Mouse (Mus musculus) myocyte (in vitro differentiated cells): ENCODE data around the gene Grk5.

Source experiments
- CEBPB ChIP-seq: IDR thresholded peaks from 2 replicates; pipeline ENCODE4 v1.6.1; 2011; ENCODE audit warnings: mild to moderate bottlenecking, moderate library complexity; ENCODE audit not compliant: poor library complexity, insufficient read depth, severe bottlenecking
- MYOD1 ChIP-seq, 3 experiments: IDR thresholded peaks; one replicate each; pipeline ENCODE4 v1.6.1; 2011; ENCODE audit warnings: control low read depth in 2 of 3, low read depth in 2 of 3, mild to moderate bottlenecking in 2 of 3, moderate library complexity in 1 of 3; ENCODE audit not compliant: insufficient read length in 2 of 3, control insufficient read depth in 1 of 3
- POLR2A ChIP-seq: IDR thresholded peaks from one replicate; pipeline ENCODE4 v1.6.1; 2011; ENCODE audit warnings: low read depth, mild to moderate bottlenecking, control low read depth, moderate library complexity; ENCODE audit not compliant: insufficient read length
- SRF ChIP-seq: IDR thresholded peaks from one replicate; pipeline ENCODE4 v1.6.1; 2011; ENCODE audit warnings: low read depth; ENCODE audit not compliant: control insufficient read depth, insufficient read length
- TCF3 ChIP-seq: IDR thresholded peaks from one replicate; pipeline ENCODE4 v1.6.1; 2011; ENCODE audit warnings: low read depth, control low read depth; ENCODE audit not compliant: insufficient read length
- USF1 ChIP-seq: IDR thresholded peaks from one replicate; pipeline ENCODE4 v1.6.1; 2011; ENCODE audit warnings: low read depth, mild to moderate bottlenecking, control low read depth, moderate library complexity

GRCm38 (mm10) chr19:60905477-60905876 lies 15.9 kb downstream of the Grk5 start:
- TF ChIP-seq POLR2A: no peak
- no peak for TF ChIP-seq USF1
- TF ChIP-seq CEBPB: no peak
- TF ChIP-seq TCF3: no peak
- no peak for TF ChIP-seq SRF
- TF ChIP-seq MYOD1 (IDR thresholded peaks at IDR 0.05; ENCODE audit: control insufficient read depth in 1 of 3, insufficient read length in 2 of 3, low read depth in 2 of 3): no peak
